Mouse (Mus musculus) frontal cortex, adult 2 months (tissue): ENCODE results near the gene Ptbp1. TPM values are rescaled to one million over a fixed set of nuclear protein-coding genes. Genes with fewer than 3 reads are reported as not detected.

Source experiments
- DNase-seq, 2 experiments: peaks; one replicate each; pipeline ENCODE4 v3.0.0; 2022; ENCODE audit warnings: low spot score in 1 of 2; ENCODE audit errors: extremely low spot score in 1 of 2
- polyA plus RNA-seq: library from polyadenylated mRNA; depleted of rRNA; stranded (reverse); fragments of >200 nt; gene quantifications from 2 replicates; pipeline ENCODE4 v1.2.3, GENCODE M21; 2012

The Ptbp1 gene
- polyA plus RNA-seq, 1 experiment = 71.5 TPM

DNA sequence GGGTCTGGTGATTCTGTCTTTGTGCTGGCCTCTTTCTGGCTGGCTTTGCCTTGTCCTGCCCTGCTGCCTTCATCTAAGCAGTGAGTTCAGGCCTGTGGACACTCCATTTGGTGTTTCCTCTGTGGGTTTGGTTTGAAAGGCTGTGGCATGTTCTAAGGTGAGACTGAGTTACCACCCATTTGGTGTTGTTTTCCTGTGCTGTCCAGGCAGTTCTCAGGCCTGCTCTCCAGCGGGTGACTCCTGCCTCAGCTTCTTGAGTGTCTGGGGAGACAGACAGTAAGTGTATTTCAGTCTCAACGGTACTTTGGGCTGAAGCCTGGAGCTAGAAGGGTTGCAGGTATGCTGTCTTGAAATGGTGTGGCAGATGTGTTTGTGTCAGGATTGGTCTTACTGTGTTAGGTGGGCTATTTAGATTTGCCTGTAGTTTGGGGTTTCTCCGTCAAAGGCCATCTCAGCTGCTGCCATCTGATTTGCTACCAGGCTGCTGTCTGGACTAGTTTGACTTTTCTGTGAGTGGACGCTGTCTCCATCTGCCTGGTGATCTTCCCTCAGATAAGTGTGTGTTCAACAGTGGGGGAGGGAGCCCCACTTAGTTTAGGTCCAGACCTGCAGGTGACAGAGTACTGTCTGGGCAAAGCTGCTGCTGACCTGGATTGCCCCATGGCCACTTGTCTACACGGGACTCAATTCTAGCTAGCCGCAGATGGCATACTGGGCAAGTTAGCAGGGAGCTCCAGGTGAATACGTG is 2.7 kb downstream of the Ptbp1 start:
- DNase-seq = no peak

DNA sequence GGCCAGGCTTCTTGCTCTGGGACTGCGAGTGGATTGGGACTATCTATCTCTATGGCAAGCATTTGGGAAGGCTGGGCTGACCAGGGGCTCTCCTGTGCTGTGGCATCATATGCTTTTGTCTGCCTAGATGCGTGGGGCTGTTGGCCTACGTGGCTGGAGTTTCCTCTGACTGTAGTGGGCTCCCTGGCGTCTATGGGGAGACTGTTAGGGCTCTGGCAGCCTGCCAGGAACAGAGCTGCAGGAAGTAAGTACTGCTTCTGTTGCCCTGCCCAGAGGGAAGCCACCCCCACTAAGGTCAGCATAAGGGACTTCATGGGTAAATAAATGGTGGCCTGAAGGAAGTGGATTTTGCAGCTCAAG is 3.2 kb downstream of the Ptbp1 start:
- DNase-seq = no peak

- no peak for DNase-seq
Measured at GRCm38 (mm10) chr10:79857894-79858293, 3.7 kb downstream of the Ptbp1 start.

DNA sequence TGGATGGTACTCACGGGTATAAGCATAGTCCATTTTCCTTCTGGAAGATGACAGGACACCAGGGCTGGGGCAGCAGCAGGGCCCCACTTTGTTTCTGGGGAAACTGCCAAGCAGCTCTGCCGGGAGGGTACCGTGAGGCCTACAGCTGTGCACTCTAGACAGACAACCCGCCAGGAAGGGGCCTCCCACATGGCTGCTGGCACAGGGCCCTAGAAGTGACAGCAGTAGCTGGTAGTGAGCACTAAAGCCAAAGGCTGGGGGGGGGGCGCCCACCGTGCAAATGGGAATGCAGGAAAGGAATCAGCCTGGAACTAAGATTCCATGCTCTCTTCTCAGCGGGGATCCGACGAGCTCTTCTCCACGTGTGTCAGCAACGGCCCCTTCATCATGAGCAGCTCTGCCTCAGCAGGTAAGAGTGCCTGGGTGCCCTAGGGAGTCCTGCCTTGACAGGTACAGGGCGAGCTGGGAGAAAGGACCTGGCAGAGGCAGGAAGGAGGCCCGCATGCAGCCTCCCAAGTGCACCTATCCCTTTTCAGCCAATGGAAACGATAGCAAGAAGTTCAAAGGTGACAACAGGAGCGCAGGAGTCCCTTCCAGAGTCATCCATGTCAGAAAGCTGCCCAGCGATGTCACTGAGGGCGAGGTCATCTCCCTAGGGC is 4.3 kb downstream of the Ptbp1 start:
- DNase-seq = peak; percentile 71 to 82

- DNase-seq = no peak
Measured at GRCm38 (mm10) chr10:79859116-79859515, 4.9 kb downstream of the Ptbp1 start.

DNA sequence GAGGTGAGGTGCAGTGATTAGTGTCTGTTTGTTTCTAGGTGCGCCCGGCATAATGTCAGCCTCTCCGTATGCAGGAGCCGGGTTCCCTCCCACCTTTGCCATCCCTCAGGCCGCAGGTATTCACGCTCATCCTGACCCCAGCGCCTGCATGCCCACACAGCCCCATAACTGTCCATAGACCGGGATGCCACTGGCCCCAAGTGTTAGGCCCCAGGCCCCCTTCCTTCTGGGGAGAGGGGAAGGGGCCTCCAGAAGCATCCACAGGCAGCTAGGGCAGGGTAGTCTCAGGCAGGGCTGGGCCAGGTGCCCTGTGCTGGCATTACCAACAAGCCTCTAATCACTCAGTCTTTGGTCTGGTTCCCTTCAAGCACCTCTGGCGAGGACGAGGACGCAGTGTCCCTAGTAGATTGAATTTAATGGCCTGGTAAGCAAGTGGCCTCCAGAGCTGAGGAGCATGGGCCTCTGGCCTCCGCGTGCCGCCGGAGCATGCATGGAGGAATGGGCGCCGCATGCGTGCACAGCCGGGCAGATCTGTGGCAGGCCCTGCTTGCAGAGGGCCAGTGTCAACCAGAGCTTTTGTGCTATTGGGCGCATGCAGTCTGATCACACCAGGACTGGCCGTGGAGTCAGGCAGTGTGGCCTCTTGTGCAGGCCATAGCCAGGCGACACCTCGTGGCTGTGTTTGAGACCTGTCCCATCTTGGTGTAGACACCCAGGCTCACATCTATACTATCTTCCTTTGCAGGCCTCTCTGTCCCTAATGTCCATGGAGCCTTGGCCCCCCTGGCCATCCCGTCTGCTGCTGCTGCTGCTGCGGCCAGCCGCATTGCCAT is 6.1 kb downstream of the Ptbp1 start:
- DNase-seq = no peak

GRCm38 (mm10) chr10:79861230-79862048 is 7.2 kb downstream of the Ptbp1 start:
- DNase-seq = no peak

GRCm38 (mm10) chr10:79862049-79862788 is 8.0 kb downstream of the Ptbp1 start:
- no peak for DNase-seq

- no peak for DNase-seq
Measured at GRCm38 (mm10) chr10:79862925-79863324, 8.7 kb downstream of the Ptbp1 start.

GRCm38 (mm10) chr10:79864351-79865188 is 10.3 kb downstream of the Ptbp1 start:
- no peak for DNase-seq

GRCm38 (mm10) chr10:79865189-79865601 is 11.0 kb downstream of the Ptbp1 start:
- DNase-seq = no peak

DNA sequence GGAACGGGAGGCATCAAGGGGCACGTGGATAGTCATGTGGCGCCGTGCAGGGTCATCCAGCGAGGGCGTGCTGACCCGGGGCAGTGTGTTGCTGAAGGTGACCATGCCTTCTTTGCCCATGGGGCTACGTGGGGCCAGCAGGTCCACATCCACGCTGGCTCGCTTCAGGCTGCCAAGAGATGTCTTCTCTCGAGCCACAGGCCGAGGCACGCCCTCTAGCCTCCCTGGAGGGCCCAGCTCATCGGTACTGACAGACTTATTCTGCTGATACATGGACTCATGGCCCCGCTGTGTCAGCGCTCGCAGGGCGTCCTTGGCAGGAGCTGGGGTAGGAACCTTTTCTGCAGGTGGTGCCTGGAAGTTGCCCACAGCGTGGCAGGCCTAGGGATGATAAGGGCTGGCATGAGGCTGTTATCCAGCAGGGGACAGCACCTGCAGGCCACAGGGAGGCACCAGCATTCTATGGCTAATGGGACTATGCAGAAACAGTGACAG is 11.6 kb downstream of the Ptbp1 start:
- no peak for DNase-seq

GRCm38 (mm10) chr10:79866601-79867000 is 12.4 kb downstream of the Ptbp1 start:
- DNase-seq = no peak

DNA sequence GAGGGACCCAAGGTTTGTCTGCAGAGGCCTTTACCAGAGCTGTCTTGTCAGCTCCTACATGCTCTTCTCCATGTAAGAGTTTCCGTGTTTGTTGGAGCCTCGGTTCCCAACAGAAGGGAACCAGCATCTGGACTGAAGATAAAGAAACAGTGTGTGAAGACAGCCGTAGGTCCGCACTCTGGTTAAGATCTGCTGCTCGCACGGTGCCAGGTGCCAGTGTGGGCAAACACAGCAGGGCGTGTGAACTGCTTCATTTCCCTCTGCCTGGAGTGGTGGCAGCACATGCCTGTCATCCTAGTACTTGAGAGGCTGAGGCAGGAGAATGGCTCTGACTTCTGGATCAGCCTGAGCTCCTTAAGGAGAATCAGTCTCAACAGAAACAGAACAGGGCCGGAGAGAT is 17.6 kb downstream of the Ptbp1 start:
- no peak for DNase-seq

- DNase-seq = no peak
Measured at GRCm38 (mm10) chr10:79872862-79873261, 18.6 kb downstream of the Ptbp1 start.

DNA sequence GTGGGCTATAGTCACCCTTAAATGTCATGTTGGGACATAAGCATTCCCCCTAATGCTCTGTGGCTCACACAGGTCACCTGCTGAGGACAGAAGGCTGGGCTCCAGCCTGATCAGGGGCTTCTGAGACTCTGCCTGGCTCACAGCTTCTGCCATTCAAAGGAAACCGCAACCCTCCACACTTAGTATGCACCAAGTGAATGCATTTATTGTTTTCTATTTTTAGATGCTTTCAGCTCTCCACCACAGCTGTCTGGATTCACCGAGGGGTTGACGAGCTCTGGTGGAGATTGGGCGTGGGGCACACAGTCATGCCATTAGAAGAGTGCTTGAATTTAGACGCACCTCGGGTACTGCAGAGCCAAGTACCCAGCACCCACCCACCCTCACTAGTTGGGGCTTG is 19.1 kb downstream of the Ptbp1 start:
- DNase-seq = no peak

- no peak for DNase-seq
Measured at GRCm38 (mm10) chr10:79873715-79874289, 19.6 kb downstream of the Ptbp1 start.

GRCm38 (mm10) chr10:79874290-79874862 is 20.1 kb downstream of the Ptbp1 start, which contains the start of the genes Prtn3 and Plppr3:
TSS of gene Prtn3 (plus strand) at chr10:79874476.
TSS of gene Plppr3 (minus strand) at chr10:79874634.
- no peak for DNase-seq
